Mouse (Mus musculus) thymus, adult 2 months (tissue): ENCODE measurements around the gene Spsb1.

Experiments used
- CTCF ChIP-seq: fragments of 200-500 bp; IDR thresholded peaks from 2 replicates; pipeline ENCODE4 v1.5.1; 2012; ENCODE audit warnings: mild to moderate bottlenecking, control low read depth, low read length, moderate library complexity, borderline replicate concordance; ENCODE audit not compliant: control insufficient read depth, poor library complexity, insufficient read depth; ENCODE audit errors: extremely low read depth
- POLR2A ChIP-seq: fragments of 200-500 bp; IDR thresholded peaks from 2 replicates; pipeline ENCODE4 v1.6.1; 2012; ENCODE audit warnings: mild to moderate bottlenecking, low read length, control low read depth, moderate library complexity; ENCODE audit not compliant: control insufficient read depth, poor library complexity, insufficient read depth; ENCODE audit errors: extremely low read depth

DNA sequence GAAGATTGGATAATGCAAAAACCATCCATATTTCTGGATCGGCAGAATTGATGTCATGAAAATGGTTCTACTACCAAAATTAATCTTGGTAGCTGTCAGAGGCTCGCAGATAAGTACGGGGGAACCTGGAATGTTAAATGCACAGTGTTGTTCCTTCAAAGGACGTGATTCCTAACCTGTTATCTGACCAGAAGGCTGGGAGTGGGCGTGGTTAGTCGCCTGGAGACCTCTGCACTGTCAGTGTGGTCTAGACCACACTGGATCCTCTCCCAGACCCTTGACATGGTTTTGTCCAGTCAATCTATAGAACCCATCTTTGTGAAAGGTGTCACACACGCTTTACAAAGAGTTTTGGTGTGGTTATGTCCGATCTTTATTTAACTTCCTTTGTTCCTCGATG, 16.6 kb upstream of the Spsb1 start:
- TF ChIP-seq CTCF (no peak), POLR2A (no peak)
